Mouse (Mus musculus): ENCODE data around the gene Mrpl37.

DNA sequence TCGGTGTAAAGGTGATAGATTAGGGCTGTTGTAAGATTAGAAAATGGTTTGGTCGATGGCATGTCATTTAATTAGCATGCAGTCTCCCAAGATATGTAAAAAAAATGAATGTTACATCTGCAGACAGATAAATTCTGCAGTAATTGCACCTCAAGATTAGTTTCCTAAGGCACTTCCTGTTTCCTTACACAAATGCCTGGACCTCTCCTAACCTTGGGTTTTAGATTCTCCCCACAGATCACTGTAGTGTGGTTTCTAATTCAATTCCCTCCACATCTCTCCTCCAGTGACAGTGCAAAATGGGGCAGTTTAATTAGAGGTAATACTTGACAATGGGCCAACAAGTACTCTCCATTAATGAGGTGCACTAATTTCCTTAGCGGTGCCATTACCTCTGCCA lies 3.5 kb downstream of the Mrpl37 start:
- TF ChIP-seq CTCF (IDR thresholded peaks at IDR 0.05; ENCODE audit: control insufficient read depth, insufficient read depth, insufficient replicate concordance, low read depth, low read length) (no peak), POLR2A (IDR thresholded peaks at IDR 0.05; ENCODE audit: control insufficient read depth, low read depth, low read length) (no peak)
